Mouse (Mus musculus): ENCODE measurements at regions not wholly inside any gene's neighbourhood (a gene's known extent, or its start where the extent isn't known, plus 50 kb on each side); places are given as distances from the start of the nearest gene placed in this dataset.

DNA sequence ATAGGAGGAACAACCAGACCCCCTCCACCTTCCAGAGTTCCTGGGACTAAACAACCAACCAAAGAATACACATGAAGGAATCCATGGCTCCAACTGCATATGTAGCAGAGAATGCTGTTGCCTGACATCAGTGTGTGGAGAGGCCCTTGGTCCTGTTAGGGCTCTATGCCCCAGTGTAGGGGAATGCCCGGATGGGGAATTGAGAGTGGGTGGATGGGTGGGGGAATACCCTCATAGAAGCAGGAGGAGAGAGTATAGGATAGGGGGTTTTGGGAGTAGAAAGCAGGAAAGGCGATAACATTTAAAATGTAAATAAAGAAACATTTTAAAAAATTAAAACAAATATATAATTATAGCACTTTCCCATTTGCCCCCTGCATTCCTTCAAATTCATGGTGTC is 995.0 kb downstream of the Tbl1xr1 start:
- Histone ChIP-seq H3K36me3 (replicated peaks) (no peaks in the 10 kb centered on the region), H3K9me3 (no peaks in the 10 kb centered on the region), H3K27me3 (replicated peaks; ENCODE audit: low read depth, poor library complexity, severe bottlenecking) (no peaks in the 10 kb centered on the region), H3K4me1 (no peaks in the 10 kb centered on the region), H3K4me3 (no peak overlapping the region), H3K27ac (replicated peaks) (no peak overlapping the region)
- DNase-seq (ENCODE audit: low spot score), result no peak
- WGBS, result 95% methylated on average over 2 of the region's 2 CpGs
